21 mouse cellular contexts compared by ENCODE assay signal in the genomic region with DNA sequence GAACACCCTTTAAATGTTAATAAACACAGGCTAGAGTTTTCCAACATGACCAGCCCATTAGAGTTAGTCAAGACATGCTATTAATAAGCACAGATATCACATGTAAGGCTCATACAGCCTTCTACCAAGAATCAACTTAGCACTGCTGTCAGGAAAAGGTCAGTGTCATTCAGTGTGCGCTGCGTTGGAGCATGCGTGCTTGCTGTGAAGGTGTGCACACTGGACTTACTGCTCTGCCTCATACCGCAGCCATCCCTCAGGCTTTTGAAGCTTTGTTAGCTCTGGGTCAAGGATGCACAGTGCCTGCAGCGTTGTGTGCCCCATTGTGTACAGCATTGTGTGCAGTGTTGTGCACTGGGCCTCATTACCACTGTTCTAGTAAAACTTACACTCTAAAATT.
A peak's percentile ranks its signal among the peaks of the same experiment; 100 is the strongest.
DNase-seq lines count a peak whose midpoint lies in the region; ATAC-seq and TF ChIP-seq lines count a peak whose summit lies in the region.
"Had no signal": no experiment of that assay in that cellular context is flagged by ENCODE, and none has a peak within 500 bp of the region (broad histone marks: within the 10 kb centered on the region; RNA-seq: fewer than 3 reads in every experiment).

No protein-coding gene starts in this region.

- TF ChIP-seq CTCF in gastrocnemius, adult 2 months (IDR thresholded peaks at IDR 0.05), result no peak

- H3K27me3 ChIP-seq in neural tube, embryonic 15.5 days (replicated peaks), result no peaks in the 10 kb centered on the region
- H3K27me3 ChIP-seq: embryonic facial prominence, embryonic 13.5 days; forebrain, embryonic 12.5 days; heart, embryonic 15.5 days; intestine, embryonic 15.5 days; Patski had no signal

- no peak overlapping the region for H3K9ac ChIP-seq in neural tube, embryonic 15.5 days (replicated peaks)
- H3K9ac ChIP-seq: embryonic facial prominence, embryonic 13.5 days; forebrain, embryonic 12.5 days; heart, embryonic 15.5 days; hindbrain, embryonic 14.5 days; intestine, embryonic 15.5 days had no signal

- no peak overlapping the region for H3K4me3 ChIP-seq in gastrocnemius, adult 2 months
- H3K4me3 ChIP-seq in neural tube, embryonic 15.5 days (replicated peaks), result no peak overlapping the region
- H3K4me3 ChIP-seq: embryonic facial prominence, embryonic 13.5 days; forebrain, embryonic 12.5 days; heart, embryonic 10.5 days; heart, embryonic 15.5 days; hindbrain, embryonic 10.5 days; intestine, embryonic 15.5 days had no signal

- WGBS in neural tube, embryonic 15.5 days, result 81% methylated on average over 5 of the region's 5 CpGs

- H3K4me1 ChIP-seq in neural tube, embryonic 15.5 days, result no peaks in the 10 kb centered on the region; the same call in 1 of the 2 replicates
- H3K4me1 ChIP-seq: forebrain, embryonic 12.5 days; heart, embryonic 15.5 days; hindbrain, embryonic 10.5 days; intestine, embryonic 15.5 days had no signal

- H3K36me3 ChIP-seq in neural tube, embryonic 15.5 days, result no peaks in the 10 kb centered on the region
- H3K36me3 ChIP-seq: embryonic facial prominence, embryonic 13.5 days; forebrain, embryonic 12.5 days; heart, embryonic 10.5 days; heart, embryonic 15.5 days; hindbrain, embryonic 10.5 days; intestine, embryonic 15.5 days had no signal

- ATAC-seq in neural tube, embryonic 15.5 days (ENCODE audit: low FRiP score), result no peak
- ATAC-seq: activated CD4-positive, CD25-positive, alpha-beta regulatory T cell, adult 4 months; forebrain, embryonic 16.5 days; intestine, embryonic 15.5 days had no signal

- peak overlapping the region; percentile 82 for H3K27ac ChIP-seq in gastrocnemius, adult 2 months
- H3K27ac ChIP-seq in neural tube, embryonic 15.5 days (replicated peaks), result no peak overlapping the region
- H3K27ac ChIP-seq: embryonic facial prominence, embryonic 13.5 days; forebrain, embryonic 12.5 days; heart, embryonic 10.5 days; heart, embryonic 15.5 days; hindbrain, embryonic 10.5 days; hindbrain, embryonic 14.5 days; intestine, embryonic 15.5 days had no signal

- H3K9me3 ChIP-seq in neural tube, embryonic 15.5 days (replicated peaks), result no peaks in the 10 kb centered on the region
- H3K9me3 ChIP-seq: embryonic facial prominence, embryonic 13.5 days; forebrain, embryonic 12.5 days; heart, embryonic 10.5 days; heart, embryonic 15.5 days; hindbrain, embryonic 10.5 days; intestine, embryonic 15.5 days had no signal

- H3K4me2 ChIP-seq in neural tube, embryonic 15.5 days, result no peak overlapping the region
- H3K4me2 ChIP-seq: embryonic facial prominence, embryonic 13.5 days; forebrain, embryonic 12.5 days; heart, embryonic 15.5 days; hindbrain, embryonic 14.5 days; intestine, embryonic 15.5 days had no signal

- peak; percentile 9 for DNase-seq in adrenal gland, adult 2 months
- no peak for DNase-seq in adrenal gland, postnatal 25 days
- DNase-seq in gastrocnemius, adult 2 months, result peak; percentile 54
- no peak for DNase-seq in gastrocnemius, postnatal 10 days
- DNase-seq in neural tube, embryonic 10.5 days (ENCODE audit: extremely low spot score, low spot score), result peak; percentile 4
- no peak for DNase-seq in MN1 (ENCODE audit: low spot score)
- DNase-seq: cerebellum, adult 18-20 months; cerebellum, adult 9-11 months; cerebellum, postnatal 36 days; heart, adult 18-20 months had no signal

- intact Hi-C loops in gastrocnemius, adult 2 months (cut with DNase I), result no loop called here

Comparison
In these comparisons a context has a peak if more than half of its experiments do, and no peak if none do; other contexts are left out.
1. DNase-seq: peak in adrenal gland, adult 2 months (single experiment), gastrocnemius, adult 2 months (single experiment) and neural tube, embryonic 10.5 days (single experiment); none in adrenal gland, postnatal 25 days (single experiment), gastrocnemius, postnatal 10 days (single experiment) and MN1 (single experiment).